Mouse (Mus musculus): ENCODE measurements around the gene Intu.

Intu gene

DNA sequence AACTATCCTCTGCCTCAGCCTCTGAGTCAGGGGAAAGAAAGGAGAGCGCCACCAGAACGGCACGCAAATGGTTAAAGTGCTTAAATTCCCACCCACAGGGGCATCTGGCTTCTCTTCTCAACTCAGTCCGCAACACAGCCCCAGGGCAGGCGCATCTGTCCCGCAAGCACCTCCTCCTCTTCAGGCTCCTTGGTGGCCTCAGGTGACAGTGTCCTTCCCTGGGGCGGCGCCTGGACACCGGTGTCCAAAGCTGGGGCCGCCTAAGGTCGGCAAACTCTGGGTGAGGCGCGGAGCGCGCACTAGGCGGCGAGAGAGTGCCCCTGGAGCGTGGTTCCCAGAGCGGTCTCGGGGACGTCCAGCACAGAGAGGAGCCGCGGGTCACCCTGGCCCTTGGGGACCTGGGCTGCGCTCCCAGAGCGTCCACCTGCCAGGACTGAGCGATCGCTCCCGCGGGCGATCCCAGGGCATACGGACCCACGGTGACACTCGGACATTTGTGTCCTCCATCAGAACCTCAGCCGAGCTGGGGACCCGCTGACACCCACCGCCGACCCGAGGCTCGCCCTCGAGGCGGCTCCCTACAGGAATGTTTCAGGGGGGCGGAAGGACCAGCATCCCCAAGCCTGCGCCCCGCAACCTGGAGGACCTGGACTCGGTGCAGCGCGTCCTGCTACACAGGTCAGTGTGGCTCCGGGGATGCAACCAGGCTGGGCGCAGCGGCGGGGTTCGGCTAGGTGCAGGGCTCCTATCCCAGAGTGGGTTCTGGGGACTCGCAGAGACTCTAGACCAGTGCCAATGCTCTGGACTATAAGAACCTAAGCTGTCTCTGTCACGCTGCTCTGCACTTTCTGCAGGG, at the start of gene Intu:
Intu (plus strand) TSS at position 1 of the 856 bp plus-strand sequence.
- no peak for DNase-seq (ENCODE audit: low spot score)

DNA sequence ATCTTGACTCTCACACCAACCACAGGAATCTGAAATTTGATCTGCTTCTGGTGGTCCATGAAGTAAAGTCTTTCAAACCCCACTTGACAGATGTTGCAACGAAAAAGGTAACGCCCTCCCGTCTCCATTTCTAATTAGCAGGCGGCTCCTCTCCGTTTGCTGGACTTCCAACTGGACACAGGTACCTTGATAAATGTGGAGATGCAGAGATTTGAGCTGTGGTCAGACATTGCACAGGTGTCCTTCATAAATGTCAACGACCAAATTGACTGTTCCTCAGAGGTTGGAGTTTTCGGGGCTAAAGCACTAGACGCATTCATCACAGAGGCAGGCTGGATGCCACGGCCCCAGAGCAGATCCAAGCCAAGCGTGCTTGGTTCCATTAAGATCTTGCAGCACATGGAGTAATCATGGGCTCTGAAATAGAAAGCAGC, 47.8 kb upstream of the Intu start:
- DNase-seq (ENCODE audit: low spot score), result no peak

DNA sequence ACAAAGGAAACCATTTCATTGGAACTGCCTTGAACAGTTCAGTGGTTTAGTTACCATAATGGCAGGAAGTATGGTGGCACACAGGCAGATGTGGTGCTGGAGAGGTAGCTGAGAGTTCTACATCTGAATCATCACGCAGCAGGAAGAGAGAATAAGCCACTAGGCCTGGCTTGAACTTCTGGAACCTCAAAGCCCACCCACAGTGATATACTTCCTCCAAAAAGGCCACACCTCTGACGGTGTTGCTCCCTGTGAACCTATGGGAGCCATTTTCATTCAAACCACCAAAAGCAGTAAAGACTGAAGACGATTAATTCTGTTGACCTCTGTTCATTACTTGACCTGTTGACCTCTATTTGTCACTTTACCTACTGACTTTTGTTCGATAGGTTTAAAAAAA, 43.7 kb upstream of the Intu start:
- DNase-seq (ENCODE audit: low spot score), result no peak

DNA sequence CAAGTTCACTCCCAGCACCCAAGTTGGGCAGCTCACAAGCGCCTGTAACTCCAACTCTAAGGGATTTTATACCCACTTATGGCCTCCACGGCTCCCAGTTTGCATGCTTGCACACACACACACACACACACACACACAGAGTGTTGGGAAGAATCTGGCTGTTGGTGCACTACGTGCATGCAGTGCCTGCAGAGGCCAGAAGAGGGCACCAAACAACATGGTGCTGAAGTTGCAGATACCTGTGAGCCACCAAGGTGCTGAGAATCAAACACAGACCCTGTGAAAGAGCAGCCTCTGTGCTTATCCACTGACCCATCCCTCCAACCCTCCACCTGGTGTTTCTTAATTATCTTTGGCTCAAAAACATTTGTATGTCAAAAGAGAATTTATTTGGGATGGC, 39.3 kb upstream of the Intu start:
- DNase-seq (ENCODE audit: low spot score), result no peak

DNA sequence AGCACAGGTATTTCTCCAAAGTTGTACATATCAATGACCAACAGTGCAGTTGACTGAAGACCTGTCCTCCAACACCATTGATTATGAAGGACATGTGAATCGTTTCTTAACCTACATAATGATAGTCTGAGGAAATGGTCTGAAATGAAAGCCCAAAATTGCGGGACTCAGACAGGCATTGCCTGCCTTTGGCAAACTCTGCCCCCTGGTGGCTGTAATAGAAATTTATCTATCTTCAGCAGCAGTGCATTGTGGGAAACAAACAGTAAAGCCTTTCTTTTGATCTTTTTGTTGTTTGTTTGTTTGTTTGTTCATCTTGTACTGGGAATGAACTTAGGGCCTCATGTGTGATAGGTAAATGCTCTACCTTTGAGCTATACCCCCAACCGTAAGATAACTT, 32.2 kb upstream of the Intu start:
- DNase-seq (ENCODE audit: low spot score), result no peak

DNA sequence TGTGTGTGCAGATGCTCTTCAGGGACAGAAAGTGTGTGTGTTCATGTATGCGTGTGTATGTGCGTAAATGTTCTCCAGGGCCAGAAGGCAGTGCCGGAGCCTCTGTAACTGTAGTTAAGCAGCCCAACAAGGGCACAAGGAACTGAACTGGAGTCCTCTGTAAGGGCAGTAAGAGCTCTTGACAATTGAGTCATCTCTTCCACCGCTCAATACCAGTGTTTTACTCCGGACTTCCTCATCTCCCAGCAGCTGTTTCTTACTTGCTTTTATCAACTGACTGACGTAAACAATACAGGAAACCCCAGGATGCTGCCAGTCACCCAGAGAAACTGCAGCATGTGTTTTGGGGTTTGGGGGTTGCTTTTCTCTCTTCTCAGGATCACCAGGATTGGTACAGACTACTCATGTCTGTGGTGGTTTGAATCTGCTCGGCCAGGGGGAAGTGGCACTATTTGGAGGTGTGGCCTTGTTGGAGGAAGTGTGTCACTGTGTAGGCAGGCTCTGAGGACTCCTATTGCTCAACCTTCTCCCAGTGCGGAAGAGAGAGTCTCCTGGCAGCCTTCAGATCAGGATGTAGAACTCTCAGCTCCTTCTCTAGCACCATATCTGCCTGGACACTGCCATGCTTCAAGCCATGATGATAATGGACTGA, 30.8 kb upstream of the Intu start:
- no peak for DNase-seq (ENCODE audit: low spot score)

DNA sequence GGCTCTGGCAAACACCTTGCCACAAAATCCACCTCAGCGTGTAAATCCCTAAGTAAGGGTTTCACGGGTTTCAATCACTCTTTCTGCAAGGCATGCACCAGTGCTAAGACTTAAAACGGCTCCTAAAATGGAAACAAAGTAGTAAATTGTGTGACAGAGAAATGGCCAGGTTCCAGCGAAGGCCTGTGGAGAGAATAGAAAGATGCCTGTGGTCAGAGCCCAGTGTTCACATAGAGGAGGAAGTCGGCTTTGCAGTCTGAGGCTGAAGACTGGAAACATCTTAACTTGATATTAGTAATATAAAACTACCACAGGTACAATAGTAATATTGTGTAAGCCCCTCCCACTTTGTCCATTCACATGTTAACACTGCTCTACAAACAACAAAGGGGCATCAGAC, 26.7 kb upstream of the Intu start:
- no peak for DNase-seq (ENCODE audit: low spot score)

DNA sequence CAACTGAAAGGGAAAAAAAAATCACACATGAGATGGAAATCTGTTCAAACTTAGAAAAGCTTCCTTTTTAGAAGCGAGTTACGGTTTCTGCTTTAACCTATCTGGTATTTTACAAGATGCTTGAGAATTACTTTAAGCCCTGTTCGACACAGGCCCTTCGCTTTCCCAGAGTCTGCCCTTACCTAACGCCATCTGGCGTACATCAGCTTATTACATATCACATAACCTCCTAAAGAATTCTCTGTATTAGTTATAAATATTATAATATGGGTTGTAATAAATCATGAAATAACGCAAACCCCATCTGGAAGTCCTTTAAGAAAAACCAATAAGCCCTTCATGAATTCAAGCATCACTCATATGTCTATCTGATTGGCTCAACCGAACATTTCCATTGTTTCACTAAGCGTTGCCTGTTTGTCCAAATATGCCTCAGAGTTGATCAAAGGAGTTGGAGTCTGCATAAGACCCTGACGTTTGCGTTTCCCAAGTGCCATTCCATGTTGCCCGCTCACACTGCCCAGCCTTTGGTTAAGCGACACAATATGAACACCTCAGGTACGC, 25.6 kb upstream of the Intu start:
- no peak for DNase-seq (ENCODE audit: low spot score)

DNA sequence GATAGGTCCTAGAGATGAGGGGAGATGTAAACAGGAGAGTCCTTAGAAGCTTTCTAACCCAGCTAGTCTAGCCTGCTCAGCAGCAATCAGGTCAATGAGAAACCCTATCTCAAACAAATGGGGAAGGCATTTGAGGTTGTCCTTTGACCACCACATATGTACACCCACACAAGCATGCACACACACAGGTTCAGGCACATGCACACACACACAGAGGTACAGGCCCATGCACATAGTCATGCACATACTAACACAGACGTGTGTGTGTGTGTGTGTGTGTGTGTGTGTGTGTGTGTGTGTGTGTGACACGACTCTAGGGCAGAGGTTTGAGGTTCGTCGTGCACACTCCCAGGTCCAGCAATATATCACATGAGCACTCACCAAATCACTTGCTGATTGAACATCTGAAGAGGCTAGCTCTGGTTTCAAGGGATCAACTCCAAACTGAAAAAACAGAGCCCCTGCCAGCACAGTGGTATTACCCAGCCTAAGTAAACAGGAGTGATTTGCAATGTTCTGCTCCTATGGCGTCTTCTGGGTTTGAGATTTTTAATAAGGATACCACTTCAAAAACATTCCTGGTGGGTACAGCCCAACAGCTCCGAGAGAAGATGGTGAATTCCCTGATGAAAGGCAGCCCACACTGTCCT, 22.0 kb upstream of the Intu start:
- DNase-seq (ENCODE audit: low spot score), result no peak

DNA sequence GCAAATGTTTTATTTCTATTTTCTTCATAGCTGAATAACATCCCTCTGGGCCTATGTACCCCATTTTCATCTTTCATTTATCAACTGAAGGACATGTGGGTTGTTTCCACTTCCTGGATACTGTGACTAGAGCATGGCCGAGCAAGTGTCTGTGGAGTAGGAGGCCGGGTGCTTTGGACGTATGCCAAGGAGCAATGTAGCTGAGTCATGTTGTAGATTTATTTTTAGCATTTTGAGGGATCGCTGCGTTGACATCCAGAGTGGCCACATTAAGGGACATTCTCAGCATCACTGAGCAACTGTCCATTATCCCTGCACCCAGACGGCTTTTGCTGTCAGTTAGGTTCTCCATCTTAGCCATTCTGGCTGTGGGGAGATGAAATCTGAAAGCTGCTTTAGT, 20.5 kb upstream of the Intu start:
- no peak for DNase-seq (ENCODE audit: low spot score)

DNA sequence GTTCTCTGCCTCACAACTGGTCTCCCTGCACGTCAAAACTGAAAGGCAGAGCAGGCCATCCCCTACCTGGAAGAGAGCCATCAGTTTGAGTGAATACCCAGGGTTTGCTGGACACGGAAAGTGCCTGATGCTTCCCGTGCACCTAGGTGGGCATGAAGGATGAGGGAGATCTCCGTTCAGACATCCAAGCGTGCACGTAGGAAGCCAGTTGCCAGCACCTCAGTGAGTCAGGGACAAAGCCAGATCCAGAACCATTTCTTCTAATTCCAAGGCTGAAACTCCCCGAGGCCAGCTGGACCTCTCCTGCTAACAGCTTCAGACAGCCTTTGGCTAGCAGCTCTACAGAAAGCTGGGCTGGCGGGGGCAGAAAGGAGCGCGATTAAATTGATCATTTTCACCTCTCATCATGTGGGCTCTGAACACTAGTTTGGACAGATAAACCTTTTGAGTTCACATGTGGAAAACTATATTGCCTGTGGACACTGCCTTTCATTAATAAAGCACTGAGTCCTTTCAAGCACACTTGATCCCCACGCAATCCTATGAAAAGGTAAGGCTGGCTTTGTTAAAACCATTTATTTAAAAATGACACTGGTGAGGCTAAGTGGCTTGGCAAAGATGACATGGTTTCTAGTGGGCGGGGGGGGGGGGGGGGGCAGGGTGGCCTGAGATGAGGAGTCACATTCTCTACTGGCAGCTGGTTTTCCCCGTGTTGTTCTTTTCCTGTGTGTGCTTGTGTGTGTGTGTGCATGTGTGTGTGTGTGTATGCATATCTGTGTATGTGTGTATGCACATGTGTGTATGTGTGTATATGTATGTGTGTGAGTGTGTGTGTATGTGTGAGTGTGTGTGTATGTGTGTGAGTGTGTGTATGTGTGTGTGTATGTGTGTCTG, 17.9 kb upstream of the Intu start:
- no peak for DNase-seq (ENCODE audit: low spot score)

DNA sequence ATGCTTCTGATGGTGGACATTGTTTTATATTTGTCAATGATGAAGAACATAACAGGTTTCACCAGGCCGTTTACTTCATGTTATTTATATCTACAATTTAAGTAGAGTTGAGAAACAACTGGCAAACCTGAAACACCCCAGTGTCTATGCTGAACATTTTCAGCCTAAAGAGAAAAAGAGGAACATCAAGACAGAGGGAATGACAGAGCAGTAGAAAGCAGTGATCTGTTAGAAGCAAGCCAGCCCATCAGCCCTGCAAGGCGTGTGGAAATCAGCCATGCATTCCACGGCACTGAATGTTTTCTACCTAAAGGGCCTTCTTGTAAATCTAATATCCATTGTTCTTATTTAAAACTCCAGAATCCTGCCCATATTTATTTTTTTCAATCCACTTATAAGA, 12.8 kb upstream of the Intu start:
- DNase-seq (ENCODE audit: low spot score), result no peak

DNA sequence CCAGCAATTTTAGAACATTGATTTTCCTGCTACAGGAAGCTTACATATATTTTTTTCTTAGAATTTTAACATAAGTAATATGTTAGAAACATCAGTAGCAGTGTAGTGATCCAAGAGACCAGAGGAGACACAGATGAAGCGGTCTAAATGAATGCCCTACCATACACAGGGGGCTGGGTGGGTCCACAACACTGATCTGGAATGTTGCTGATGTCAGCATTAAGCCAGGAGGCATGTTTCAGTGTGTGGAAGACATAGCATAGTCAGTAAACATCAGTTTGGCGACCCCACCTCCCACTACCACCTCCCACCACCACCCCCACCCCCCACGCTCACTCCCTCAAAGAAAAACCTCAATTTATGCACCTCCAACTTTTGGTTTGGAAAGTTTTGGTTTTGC, 11.5 kb upstream of the Intu start:
- no peak for DNase-seq (ENCODE audit: low spot score)

DNA sequence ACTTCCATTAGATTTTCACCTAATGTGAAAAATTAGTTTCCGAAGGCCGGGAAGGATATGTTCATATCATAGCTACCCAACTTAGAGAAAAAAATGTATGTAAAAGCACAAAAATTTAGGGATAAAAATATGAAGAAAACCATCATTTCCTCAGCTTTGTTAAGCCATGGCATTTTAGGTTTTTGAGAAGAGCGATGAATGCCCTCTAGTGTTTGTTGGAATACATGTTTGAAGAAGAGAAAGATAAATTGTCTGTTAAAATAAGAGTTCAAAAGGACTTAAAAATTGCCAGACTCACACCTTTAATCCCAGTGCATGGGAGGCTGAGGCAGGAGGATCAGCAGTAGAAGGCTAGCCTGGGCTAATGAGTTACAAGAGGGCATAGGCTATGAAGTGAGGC, 10.5 kb upstream of the Intu start:
- no peak for DNase-seq (ENCODE audit: low spot score)

DNA sequence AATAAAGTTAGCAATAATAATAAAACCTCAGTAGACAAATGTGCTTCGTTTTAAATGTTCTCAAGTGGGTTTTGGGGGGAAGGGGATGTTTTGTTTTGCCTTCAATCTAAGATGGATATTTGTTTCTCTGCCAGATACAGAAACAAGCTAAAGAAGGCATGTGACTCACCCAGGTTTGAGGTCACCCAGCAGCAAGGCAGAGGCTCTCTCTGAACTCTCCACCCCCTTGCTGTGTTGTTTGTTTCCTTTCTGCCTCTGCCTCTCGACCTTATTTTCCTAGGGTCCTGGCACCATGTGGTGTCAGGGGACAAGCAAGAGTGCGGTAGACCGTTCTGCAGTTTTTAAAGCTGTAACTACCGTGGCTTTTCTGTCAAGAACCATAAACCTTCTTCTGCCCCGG, 8.6 kb upstream of the Intu start:
- peak; percentile 48 for DNase-seq (ENCODE audit: low spot score)

DNA sequence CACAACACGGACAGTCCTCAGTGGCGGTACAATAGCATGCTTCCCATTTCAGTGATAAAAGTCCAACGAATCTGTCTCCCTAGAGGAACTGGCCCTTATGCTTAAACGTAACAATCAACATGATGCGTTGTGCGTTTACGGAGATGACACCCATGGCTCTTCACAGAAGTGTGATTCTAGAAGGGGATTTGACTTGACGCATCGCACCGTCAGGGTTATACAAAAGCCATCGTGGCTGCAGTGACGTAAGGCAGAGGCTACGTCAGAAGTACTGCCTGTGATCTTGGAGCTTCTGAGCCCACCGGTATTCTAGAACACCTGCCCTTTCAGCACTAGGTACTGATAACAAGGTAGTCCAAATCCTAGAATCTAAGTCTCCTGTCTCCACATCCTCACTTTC, 8.2 kb upstream of the Intu start:
- DNase-seq (ENCODE audit: low spot score), result peak; percentile 49

DNA sequence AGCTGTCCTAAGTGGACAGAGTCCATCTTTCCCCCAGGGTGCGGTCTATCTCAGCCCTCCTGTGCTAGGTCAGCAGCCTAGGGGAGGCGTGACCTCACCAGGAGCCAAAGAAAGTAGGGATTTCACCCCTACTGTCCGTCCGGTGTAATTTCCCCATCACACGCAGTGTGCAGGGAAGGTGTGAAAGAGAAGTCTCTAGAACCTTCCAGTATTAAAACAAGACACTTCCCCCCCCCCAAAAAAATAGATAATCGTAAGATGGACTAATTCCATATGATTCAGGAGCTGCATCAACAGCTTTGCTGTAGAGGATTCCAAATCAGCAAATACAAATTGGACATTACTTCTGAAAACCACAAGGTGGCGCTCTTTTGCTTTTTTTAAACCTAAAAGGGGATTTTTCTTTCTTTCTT, 7.7 kb upstream of the Intu start:
- no peak for DNase-seq (ENCODE audit: low spot score)

DNA sequence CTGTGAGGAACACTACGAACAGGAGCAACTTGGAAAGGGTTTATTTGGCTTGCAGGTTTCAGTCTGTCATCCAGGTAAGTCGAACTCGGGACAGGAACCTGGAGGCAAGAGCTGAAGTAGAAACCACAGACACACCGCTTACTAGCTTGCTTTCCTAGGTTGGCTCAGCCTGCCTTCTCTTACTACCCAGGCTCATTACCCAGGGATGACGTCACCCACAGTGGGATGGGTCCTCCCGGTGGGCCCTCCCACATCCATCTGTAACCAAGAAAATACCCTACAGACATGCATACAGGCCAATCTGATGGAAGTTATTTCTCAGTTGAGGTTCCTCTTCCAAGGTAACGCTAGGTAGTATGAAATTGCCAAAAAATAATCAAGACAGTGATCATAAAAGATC, 6.2 kb upstream of the Intu start:
- DNase-seq (ENCODE audit: low spot score), result no peak

DNA sequence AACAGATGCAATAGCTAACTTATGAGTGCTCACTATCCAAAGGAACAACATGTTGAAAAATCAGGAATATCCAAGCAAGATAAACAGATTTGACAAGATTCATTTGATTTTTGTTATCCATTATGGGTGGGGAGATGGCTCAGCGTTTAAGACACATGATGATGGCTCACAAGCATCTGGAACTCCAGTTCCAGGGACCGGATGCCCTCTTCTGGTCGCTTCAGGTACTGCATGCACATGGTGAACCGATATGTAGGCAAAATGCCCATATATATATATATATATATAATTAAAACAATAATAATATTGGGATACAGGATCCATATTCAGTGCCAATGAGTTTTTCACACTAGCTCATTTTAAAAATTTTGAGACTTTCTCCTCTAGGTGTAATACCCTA, 5.7 kb upstream of the Intu start:
- DNase-seq (ENCODE audit: low spot score), result peak; percentile 57

DNA sequence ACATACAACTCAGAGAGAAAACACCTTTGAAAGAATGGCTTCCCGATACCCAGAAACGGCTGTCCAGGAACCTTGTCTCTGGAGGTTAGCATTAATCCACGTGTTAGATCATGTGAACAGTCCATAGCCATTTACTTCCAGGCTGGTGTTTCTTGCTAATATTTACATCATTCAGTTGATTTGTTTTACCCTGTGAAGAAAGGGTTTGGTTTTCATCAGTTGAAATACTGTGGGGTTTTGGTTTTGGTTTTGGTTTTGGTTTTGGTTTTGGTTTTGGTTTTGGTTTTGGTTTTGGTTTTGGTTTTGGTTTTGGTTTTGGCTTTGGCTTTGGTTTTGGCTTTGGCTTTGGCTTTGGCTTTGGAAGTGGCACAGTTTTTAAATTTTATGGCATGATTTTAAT, 5.0 kb upstream of the Intu start:
- DNase-seq (ENCODE audit: low spot score), result no peak

DNA sequence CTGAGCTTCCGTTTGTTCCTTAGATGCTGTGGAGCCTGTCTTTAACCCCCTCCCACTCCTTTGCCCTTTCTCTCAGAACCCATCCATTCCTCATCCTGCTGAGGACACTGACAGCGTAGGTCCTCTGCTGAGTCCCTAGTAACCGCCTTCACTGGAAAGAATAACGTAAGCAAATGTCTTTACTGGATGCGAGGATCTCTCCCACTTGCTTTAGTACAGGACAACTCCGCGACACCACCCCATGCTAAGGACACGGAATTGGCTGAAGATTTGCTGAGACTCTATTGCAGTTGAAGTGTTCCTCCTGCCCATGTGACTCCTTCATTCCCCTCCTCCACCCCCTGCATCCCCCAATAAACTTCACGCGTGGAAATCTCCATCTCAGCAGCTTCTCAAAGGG, 3.9 kb upstream of the Intu start:
- no peak for DNase-seq (ENCODE audit: low spot score)
